Mouse (Mus musculus): ENCODE data around the gene Btbd18. TPM values are rescaled to one million over a fixed set of nuclear protein-coding genes. Genes with fewer than 3 reads are reported as not detected.

Gene Btbd18
- not detected in 2 replicates for polyA plus RNA-seq (2012; rRNA removed)

DNA sequence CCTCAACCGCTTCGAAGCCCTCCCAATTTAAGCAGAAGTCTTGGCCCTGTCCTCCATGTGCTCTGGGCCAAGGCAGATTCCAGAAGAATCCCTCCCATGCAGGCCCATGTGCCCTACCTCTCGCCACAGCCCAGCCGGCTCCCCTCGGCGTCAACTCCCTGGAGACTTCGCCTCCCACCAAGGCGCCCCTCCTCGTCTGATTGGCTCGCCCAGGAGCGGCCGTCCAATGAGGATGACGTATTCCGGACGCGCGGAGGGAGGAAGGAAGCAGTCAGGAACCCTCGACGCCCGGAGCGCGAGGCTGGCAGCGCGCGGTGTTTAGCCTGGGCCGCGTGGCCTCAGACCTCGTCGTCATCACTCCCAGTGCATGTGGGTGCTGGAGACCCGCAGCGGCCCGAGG lies at the start of gene Btbd18:
TSS of gene Btbd18 (plus strand) at position 274 of the 400 bp plus-strand sequence.
- no peak for DNase-seq (ENCODE audit: low spot score)

DNA sequence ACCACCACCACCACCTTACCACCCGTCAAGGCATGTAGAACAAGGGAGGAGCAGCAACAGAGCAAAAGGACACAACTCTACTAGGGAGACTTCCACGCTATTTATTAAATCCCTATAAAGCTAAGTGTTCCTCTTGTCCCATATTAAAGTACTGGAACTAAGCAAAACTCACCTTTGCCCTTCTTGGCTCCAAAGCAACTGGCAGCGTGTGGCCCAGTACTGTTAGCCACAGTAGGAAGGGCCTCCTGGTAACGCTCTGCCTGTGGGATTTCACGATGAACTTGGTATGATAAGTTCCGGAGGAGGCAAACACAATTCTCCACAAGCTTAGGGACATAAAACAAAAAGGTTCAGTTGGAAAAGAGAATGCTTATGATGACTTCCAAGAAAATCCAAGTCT lies 46.1 kb upstream of the Btbd18 start:
- no peak for DNase-seq (ENCODE audit: low spot score)

GRCm38 (mm10) chr2:84617637-84618515 lies 41.0 kb upstream of the Btbd18 start:
- DNase-seq (ENCODE audit: low spot score), result no peak

DNA sequence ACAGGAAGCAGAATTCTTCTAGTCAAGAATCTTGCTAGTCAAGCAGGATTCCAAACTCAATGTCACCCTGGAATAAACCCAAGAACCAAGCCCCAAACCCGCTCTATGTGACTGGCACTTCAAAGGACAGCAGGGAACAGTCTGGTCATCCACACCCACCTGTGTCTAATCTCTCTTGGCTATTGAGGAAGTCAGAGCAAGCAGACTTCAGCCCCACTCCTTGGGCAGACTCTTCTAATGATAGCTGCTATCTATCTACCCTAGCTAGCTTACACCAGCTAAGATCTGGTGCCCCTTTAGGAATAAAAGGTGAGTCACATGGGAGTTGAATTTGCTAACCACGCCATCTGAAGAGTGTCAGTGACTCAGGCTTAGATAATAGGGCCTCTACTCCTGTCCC lies 40.0 kb upstream of the Btbd18 start:
- no peak for DNase-seq (ENCODE audit: low spot score)

DNA sequence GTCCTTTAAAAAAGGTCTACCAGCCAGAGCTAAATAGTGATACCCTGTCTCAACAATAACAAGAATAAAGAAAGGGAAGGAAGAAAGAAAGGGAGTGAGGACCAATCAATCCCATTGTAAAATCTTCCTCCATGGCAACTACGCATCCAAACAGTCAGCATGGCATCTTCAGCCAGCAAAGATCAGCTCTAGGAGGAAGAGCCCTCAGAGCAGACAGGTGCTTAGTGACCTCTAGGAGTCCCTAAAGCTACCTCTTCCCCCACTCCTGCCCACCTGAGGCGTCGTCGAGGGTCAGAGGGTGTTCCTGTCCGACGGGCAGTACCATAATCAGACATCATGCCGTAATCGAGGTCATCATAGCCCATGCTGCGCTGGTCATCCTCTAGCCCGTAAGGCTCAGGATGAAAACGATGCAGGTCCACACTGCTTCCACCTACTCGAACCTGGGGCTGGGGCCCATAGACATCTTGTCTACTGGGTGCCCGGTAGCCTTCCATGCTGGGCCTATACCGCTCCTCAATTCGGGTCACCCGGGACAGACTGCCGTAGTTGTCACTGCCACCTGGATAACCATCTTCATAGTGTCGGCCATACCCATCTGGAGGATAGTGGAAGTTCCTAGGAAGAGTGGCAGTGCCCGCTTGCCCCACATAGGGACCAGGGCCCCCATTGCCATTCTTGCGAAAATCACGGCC lies 39.1 kb upstream of the Btbd18 start:
- no peak for DNase-seq (ENCODE audit: low spot score)

GRCm38 (mm10) chr2:84622668-84623067 lies 36.2 kb upstream of the Btbd18 start:
- DNase-seq (ENCODE audit: low spot score), result no peak

GRCm38 (mm10) chr2:84623428-84624119 lies 35.3 kb upstream of the Btbd18 start:
- DNase-seq (ENCODE audit: low spot score), result no peak

GRCm38 (mm10) chr2:84624201-84624600 lies 34.7 kb upstream of the Btbd18 start:
- no peak for DNase-seq (ENCODE audit: low spot score)

DNA sequence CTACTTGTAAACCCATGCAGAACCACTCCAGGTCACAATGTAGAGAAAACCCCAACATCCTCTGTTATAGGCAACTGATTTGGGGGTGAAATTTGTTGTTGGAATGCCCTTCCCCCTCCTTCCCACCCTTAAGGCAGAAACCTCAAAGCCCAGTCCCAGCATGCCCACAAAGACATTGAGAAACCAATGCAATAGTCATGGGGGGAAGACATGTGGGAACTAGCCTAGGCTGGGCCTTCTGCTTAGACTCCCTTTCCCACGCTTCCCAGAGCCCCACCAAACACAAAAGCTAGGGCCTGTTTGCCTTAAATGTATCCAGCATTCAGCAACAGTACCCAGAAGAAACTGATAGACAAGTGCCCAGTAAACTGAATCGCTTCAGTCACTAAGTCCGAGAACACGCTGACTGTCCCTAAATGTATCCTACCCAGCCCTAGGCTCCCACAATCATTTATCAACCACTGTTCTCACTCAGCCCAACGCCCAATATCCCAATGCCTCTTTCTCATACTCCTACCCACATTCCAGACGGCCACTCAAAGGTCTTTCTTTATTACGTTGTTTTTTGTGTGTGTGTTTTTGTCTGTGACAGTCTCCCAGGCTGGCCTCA lies 32.4 kb upstream of the Btbd18 start:
- no peak for DNase-seq (ENCODE audit: low spot score)

DNA sequence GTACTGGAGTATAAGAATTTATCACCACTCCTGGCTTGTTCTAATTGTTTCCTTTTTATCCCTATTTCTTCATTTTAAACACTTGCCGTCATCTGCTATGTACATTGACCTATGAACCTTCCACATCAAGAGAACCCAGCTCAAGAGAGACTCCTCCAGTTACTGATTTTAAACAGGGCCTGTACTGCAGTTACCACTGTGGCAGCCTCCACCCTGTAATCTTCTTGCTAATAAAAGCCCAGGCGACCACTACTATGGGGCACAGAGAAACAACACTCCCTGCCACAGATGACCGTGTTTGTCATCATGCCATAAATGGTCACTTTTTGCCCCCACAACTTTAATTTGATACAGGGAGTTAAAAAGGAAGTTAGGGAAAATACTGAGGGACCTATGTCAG lies 31.8 kb upstream of the Btbd18 start:
- no peak for DNase-seq (ENCODE audit: low spot score)

GRCm38 (mm10) chr2:84632001-84632400 lies 26.9 kb upstream of the Btbd18 start:
- no peak for DNase-seq (ENCODE audit: low spot score)

DNA sequence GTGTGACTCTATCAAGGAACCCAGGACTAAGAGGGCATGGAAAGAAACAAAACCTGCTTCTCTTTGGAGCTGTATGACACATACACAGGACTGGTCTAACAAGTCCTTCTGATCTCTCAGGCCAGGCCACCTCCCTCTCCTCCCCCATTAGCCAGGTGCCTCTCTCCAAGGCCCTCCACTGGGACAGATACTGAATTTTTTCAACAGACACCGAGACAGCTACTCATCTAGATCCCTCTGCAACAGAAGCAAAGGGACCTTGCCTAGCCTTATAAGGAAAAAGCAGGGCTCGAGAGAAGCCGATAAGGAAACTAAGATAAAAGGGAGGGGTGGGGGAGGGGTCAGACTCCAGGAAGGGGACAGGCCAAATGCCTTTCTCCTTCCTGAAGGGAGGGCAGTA lies 25.9 kb upstream of the Btbd18 start:
- DNase-seq (ENCODE audit: low spot score), result no peak

DNA sequence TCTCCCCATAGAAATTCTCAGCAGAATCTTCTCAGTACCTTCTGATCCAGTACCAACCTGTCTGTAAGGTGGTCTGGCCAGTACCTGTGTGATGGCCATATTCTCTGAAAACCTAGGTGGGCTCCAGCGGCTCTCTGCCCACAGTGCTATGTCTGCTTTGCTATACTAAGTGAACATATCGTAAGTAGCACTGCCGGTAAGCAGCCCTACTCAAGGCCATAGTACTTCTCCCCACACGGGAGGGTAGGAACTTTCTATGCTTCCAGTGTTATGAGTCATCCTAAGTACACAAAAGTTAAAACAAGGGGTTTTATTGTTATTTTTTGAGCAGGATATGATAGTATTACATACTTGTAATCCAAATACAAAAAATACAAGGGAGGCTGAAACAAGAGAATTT lies 24.9 kb upstream of the Btbd18 start:
- DNase-seq (ENCODE audit: low spot score), result no peak

DNA sequence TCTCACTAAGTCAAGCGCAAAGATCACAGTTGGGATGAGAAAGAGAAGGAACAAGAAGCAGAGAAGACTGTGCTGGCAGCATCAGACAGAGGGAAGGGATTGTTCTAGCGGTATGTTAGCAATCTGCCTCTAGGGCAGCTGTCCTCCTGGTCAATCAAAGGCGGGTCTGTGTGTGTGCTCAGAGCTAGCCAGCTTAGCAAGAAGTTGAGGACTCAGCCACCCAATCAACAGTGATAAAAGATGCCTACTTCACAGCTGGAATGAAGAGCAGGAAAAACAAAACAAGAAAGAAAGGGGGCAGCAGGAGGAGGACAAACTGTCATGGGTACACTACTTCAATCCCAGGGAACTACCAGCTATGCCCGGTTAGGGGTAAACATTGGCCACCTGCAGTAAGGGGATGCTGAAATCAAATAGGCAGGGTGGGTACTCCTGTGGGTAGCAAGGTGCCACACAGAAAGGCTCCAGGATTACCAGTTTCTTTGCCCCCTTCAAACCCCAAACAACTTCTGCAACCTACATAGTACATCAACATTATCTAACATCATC lies 23.9 kb upstream of the Btbd18 start:
- no peak for DNase-seq (ENCODE audit: low spot score)

DNA sequence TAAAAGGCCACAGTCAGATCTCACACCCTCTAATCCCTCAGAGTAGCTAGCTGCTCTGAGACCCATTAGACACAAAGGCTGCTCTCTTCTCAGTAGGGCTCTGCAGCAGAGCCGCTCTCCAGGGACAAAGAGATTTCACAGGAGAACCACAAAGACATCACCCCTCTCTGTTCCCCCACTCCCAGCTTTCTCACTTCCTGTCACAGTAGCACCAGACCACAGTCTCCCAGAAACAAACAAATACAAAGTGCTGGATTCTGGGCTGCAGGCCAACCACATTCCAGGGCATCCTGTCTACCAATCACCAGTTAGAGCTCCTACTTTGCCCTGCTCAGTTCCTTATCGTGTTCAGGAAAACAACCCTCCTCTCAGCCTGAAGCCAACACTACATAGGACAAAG lies 23.3 kb upstream of the Btbd18 start:
- no peak for DNase-seq (ENCODE audit: low spot score)

DNA sequence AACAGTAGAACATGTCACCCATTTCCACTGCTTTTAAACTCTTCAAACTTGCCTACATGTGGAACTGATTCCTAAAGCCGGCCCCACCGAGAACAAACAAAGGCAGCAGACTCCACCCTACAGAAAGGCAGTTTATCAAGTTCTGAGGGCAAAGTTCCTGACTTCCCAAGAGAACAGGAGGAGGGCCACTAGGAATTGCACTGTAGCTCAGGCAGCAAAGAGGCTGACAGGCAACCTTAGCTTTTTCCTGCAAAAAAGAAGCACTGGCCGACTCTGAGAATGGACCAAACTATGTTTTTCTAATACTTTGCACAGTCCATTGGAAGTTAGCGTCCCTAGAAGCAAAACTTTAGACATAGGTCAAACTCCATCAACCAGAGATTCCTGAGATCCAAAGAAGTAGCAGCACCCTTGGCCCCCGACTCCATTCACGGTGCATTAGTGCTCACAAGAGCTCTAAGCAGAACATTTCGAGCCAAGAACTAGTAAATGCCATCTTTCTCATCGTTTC lies 22.6 kb upstream of the Btbd18 start:
- DNase-seq (ENCODE audit: low spot score), result no peak

GRCm38 (mm10) chr2:84637452-84638165 lies 21.3 kb upstream of the Btbd18 start:
- no peak for DNase-seq (ENCODE audit: low spot score)

GRCm38 (mm10) chr2:84638428-84639220 lies 20.3 kb upstream of the Btbd18 start:
- no peak for DNase-seq (ENCODE audit: low spot score)

DNA sequence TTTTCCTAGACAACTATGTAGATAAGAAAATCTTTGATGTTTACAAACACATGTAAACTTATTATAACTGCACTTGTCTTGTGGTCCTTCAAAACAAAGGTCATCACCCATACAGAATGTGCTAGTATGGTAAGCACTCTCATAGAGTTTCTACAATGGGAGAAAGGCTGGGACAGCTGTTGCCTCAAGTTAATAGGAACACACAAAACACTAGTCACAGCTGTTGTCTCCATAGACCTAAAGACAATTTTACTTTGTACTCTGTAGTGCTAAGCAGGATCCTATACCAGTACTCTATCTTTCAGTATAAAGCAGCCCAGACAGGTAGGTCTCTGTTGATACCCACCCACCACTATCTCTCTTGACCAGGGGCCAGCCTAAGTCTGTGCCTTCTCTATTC lies 18.0 kb upstream of the Btbd18 start:
- no peak for DNase-seq (ENCODE audit: low spot score)

DNA sequence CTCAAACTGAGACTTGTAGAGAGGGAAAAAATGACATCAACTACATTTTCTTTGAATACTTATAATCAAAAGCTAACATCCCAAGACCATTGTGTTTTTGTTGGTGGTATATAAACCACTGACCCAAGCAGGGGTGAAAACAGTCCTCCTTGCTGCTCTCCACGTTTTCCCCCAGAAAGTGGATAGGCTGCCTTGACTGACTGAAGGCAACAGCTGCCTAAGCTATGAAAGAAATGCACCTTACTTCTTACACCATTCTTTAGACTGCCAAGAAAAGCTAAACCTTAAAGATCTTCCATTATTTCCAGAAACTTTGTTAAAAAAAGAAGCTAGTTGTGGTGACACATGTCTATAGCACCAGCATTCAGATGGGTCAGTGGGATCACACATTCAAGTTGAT lies 12.7 kb upstream of the Btbd18 start:
- no peak for DNase-seq (ENCODE audit: low spot score)
